Mouse (Mus musculus): Measurements from ENCODE around the gene Nlrc5.
"Not testable (repeated sequence)": the region's sequence is repeated elsewhere in the genome, so short reads cannot be mapped to it uniquely, and the experiment has no call there.

The Nlrc5 gene

DNA sequence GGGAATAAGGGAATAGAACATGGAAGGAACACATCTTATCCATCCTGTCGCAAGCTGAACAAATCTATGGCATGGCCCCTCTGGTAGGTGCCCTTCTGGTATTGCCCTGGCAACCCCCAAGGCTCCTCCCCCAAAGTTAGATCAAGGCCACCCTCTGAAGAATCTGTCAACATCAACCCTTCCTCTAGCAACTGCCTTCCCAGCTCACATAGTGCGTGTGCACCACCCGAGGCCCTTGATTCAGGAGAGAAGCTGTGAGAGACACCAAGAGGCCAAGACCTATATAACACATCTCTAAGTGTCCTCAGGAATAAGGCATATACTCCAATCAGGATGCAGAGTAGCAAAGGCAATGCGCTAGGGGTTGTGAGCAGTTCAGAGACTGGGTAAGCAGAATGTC is 11.9 kb upstream of the Nlrc5 start:
- DNase-seq = no peak

- no peak for DNase-seq
Measured at GRCm38 (mm10) chr8:94427953-94428352, 6.2 kb upstream of the Nlrc5 start.

GRCm38 (mm10) chr8:94428420-94428819 is 5.7 kb upstream of the Nlrc5 start:
- no peak for DNase-seq

- no peak for DNase-seq
Measured at GRCm38 (mm10) chr8:94429376-94429775, 4.8 kb upstream of the Nlrc5 start.

DNA sequence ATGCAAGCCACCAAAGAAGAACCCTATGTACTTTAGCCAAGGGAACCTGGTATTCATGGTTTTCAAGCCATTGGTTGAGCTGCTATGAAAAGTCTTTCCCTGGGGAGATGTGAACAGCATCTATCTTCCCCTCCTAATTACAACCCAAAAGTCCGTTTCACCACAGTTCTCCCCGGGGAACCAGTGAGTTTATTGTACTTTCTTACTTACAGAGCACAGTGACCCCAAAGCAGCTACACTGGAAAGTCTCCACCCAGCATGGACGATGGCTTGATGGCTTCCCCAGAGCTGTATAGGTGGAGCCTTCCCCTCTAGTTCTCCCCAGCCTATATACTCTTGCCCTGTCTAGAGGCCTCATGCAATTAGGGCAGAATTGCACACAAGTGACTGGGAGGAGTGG is 1.9 kb upstream of the Nlrc5 start:
- no peak for DNase-seq

GRCm38 (mm10) chr8:94434958-94435357 is 802 bp downstream of the Nlrc5 start:
- DNase-seq = no peak

GRCm38 (mm10) chr8:94435397-94436111 is 1.4 kb downstream of the Nlrc5 start:
- no peak for DNase-seq

GRCm38 (mm10) chr8:94436112-94436572 is 2.0 kb downstream of the Nlrc5 start:
- DNase-seq = no peak

GRCm38 (mm10) chr8:94436900-94437299 is 2.7 kb downstream of the Nlrc5 start:
- no peak for DNase-seq

GRCm38 (mm10) chr8:94438659-94439058 is 4.5 kb downstream of the Nlrc5 start:
- no peak for DNase-seq

GRCm38 (mm10) chr8:94439691-94440090 is 5.5 kb downstream of the Nlrc5 start:
- DNase-seq = no peak

GRCm38 (mm10) chr8:94440389-94440788 is 6.2 kb downstream of the Nlrc5 start:
- no peak for DNase-seq

DNA sequence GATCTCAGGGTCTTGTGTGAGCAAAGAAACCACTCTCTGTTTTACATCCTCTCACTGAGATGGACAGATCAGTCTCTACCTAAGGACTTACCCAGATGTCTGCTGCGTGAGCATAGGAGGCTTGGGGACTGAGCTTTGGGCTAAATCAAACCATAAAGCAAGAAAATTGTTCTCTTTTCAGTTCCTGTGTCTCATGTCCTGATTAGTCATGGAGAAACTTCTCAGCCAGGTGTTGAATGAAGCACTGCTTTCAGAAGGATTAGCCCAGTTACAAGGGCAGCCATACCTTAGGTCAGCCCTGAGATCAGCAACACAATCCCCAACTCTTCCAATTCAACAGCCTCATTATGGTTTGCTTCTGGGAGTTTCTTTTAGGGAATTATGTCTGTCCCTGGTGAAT is 7.5 kb downstream of the Nlrc5 start:
- DNase-seq = no peak

DNA sequence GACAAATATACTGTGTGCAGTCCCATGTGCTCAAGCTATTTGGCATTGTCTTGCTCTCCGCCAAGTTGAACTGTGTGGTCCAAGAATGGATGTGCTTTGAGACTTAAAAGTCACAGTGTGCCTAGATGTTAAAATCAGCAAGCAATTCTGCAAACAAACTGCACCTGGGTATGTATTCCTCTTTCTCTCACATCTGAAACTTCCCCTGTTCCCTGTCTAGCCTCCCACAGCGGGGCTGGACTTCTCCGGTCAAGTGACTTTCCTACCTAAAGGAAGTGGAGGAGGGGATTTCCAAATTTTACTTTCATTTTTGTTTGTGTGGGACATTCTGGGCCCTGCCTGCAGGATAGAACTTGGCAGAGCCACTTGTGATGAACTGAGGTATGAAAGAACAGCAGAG is 9.0 kb downstream of the Nlrc5 start:
- no peak for DNase-seq

GRCm38 (mm10) chr8:94444480-94444879 is 10.3 kb downstream of the Nlrc5 start:
- no peak for DNase-seq

DNA sequence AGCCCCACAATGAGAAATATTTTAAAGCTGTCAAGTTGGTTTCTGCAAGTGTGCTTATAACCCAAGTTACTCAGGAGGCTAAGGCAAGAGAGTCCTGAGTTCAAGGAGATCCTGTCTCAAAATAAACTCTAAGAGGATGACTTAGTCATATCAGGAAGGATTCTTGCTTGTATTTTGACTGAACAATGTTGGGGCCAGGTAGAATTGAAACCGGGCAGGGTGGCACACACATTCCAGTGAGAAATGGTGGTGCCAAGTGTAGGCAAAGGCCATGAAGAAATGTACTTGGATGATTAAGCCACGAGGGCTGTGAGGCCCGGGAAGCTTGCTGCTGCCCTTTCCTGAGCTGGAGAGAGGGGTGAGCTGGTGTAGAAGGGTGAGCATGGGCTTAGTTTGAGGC is 13.0 kb downstream of the Nlrc5 start:
- DNase-seq = no peak

GRCm38 (mm10) chr8:94447583-94448324 is 13.6 kb downstream of the Nlrc5 start:
- DNase-seq = peak; percentile 45

GRCm38 (mm10) chr8:94452991-94453390 is 18.8 kb downstream of the Nlrc5 start:
- DNase-seq = not testable (repeated sequence)

GRCm38 (mm10) chr8:94453868-94454488 is 19.8 kb downstream of the Nlrc5 start:
- DNase-seq = no peak

GRCm38 (mm10) chr8:94454905-94455304 is 20.7 kb downstream of the Nlrc5 start:
- no peak for DNase-seq

GRCm38 (mm10) chr8:94456071-94456470 is 21.9 kb downstream of the Nlrc5 start:
- no peak for DNase-seq

DNA sequence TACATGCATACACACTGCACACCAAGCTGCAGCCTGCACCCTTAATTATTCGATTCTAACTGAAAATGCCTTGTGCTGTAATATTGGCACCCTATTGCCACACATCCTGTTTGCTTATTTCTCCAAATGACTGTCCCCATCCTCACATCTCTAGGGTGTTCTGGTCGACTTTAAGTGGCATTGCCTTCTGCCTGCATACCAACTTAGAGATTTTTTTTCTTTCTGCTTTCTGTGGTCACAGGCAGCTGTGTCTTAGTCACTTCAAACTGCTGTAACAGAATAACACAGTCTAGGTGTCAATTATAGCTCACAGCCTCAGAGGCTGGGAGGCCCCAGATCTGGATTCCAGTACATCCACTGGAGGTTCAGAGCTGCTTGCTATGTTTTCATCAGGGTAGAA is 24.4 kb downstream of the Nlrc5 start:
- no peak for DNase-seq

- DNase-seq = no peak
Measured at GRCm38 (mm10) chr8:94469656-94470055, 35.5 kb downstream of the Nlrc5 start.

GRCm38 (mm10) chr8:94470794-94471193 is 36.6 kb downstream of the Nlrc5 start:
- no peak for DNase-seq
